Mouse (Mus musculus) thymus, adult 2 months (tissue): Measurements from ENCODE around the gene Casp12. TPM values are rescaled to one million over a fixed set of nuclear protein-coding genes. Genes with fewer than 3 reads are reported as not detected.

Experiments
- DNase-seq: peaks from one replicate; pipeline ENCODE4 v3.0.0; 2021
- H3K27ac ChIP-seq: fragments of 200-500 bp; 2 replicates; pipeline ENCODE4 v1.5.1; 2012; ENCODE audit warnings: low read length, control low read depth; ENCODE audit not compliant: control insufficient read depth, insufficient read depth
- H3K27me3 ChIP-seq: fragments of 200-500 bp; 2 replicates; pipeline ENCODE4 v1.6.1; 2012; ENCODE audit warnings: mild to moderate bottlenecking, low read length, moderate library complexity, mixed read lengths; ENCODE audit not compliant: control insufficient read depth, insufficient read depth
- H3K36me3 ChIP-seq: fragments of 200-500 bp; 2 replicates; pipeline ENCODE4 v1.6.1; 2012; ENCODE audit warnings: mild to moderate bottlenecking, low read length, moderate library complexity; ENCODE audit not compliant: control insufficient read depth, insufficient read depth
- H3K4me1 ChIP-seq: fragments of 200-500 bp; replicated peaks from 2 replicates; pipeline ENCODE4 v1.6.1; 2012; ENCODE audit warnings: low read length; ENCODE audit not compliant: control insufficient read depth, insufficient read depth
- H3K4me3 ChIP-seq: fragments of 200-500 bp; 2 replicates; pipeline ENCODE4 v1.5.1; 2012; ENCODE audit warnings: mild to moderate bottlenecking, low read length, control low read depth, moderate library complexity; ENCODE audit not compliant: control insufficient read depth, insufficient read depth
- CTCF ChIP-seq: fragments of 200-500 bp; IDR thresholded peaks from 2 replicates; pipeline ENCODE4 v1.5.1; 2012; ENCODE audit warnings: mild to moderate bottlenecking, control low read depth, low read length, moderate library complexity, borderline replicate concordance; ENCODE audit not compliant: control insufficient read depth, poor library complexity, insufficient read depth; ENCODE audit errors: extremely low read depth
- POLR2A ChIP-seq: fragments of 200-500 bp; IDR thresholded peaks from 2 replicates; pipeline ENCODE4 v1.6.1; 2012; ENCODE audit warnings: mild to moderate bottlenecking, low read length, control low read depth, moderate library complexity; ENCODE audit not compliant: control insufficient read depth, poor library complexity, insufficient read depth; ENCODE audit errors: extremely low read depth
- WGBS: fragments of 180-500 bp; shearing (Covaris S2); methylation state at CpG from one replicate; pipeline ENCODE4 v1.1.7; 2018; 5-methylcytosine and 5-hydroxymethylcytosine counted together
- polyA plus RNA-seq: library from polyadenylated mRNA; depleted of rRNA; stranded (reverse); fragments of >200 nt; gene quantifications from 2 replicates; pipeline ENCODE4 v1.2.3, GENCODE M21; 2012; rRNA removed

Casp12 gene
- 0.97 and 1.2 TPM in 2 replicates for polyA plus RNA-seq

DNA sequence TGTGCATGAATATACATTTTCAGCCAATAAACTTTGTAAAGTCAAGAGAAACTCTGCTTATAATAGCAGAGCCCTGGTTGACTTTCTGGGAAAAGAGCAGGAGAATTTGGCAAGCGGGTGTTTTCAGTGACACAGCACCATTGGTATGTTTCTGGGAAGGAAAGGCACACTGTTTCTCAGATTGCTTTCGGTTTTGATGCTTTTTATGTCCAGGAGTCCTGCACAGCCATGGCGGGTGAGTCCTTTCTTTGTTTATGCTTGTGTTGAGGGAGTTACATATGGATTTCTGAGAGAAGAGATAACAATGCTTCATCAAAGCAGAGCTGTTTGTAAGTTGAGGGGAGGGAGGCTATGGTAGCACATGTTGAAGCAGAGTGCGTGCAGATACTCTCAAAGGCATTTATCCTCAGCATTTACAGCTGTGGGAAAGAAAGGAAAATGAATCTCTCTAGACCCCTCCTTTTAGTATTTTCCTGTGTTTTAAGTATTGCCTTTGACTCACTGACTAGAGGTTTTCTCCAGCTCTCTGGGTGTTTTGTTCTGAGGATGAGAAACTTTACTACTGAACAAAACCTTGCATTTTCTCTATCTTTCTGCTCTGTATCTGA is at the start of gene Casp12:
TSS of gene Casp12 (plus strand) at position 140 of the 608 bp plus-strand sequence.
- Histone ChIP-seq H3K27ac (no peak within 1 kb of the TSS), H3K27me3 (no peaks in the 10 kb centered on the region), H3K4me1 (no peaks in the 10 kb centered on the region), H3K36me3 (no peaks in the 10 kb centered on the region), H3K4me3 (no peak within 1 kb of the TSS)
- DNase-seq: no peak
- TF ChIP-seq CTCF (no peak), POLR2A (no peak)
- 59% methylated on average over 4 of the region's 4 CpGs for WGBS

DNA sequence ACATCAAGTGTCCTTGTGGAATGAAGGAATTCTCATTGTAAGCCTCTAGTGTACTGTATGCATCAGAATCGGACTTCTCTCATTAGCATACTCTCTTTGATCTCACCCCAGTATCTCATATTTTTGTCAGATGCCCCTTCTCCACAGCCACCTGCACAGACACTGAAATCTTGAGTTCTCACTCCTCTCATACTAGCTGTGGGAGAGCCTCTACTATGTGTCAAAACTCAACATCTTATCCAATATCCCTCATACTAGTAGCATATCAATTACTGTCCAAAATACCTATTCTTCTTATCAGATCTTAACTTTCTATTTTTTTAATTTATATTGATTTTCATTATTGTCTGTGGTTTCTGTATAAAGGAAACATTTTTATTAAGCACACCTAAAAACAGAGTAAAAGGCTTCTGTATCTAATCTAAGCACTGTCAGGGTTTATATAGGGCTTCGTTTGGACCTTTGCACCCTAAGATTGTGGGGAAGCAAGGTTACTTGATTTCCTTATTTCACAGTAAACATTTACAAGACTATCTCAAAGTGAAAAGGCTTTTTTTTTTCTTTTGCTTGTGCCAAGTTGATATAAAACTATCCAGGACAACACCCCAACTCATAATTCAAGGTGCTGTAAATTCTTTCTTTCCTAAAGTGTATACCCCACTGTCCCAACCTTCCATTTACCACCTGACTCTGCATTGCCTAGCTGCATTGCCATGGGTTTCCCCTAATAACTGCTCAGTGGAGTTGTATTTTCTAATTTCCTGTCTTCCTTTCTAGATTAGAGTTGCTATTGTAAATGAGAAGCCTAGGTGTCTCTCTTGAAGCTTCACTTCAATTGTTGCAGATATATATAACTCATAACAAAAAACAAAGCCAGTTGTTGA is 48.6 kb upstream of the Casp12 start:
- DNase-seq: no peak
- Histone ChIP-seq H3K27ac (no peak overlapping the region), H3K4me1 (no peaks in the 10 kb centered on the region), H3K36me3 (no peaks in the 10 kb centered on the region), H3K4me3 (no peak overlapping the region), H3K27me3 (no peaks in the 10 kb centered on the region)
- TF ChIP-seq POLR2A: no peak
- TF ChIP-seq CTCF: no peak
- 82% methylated on average over 2 of the region's 2 CpGs for WGBS

DNA sequence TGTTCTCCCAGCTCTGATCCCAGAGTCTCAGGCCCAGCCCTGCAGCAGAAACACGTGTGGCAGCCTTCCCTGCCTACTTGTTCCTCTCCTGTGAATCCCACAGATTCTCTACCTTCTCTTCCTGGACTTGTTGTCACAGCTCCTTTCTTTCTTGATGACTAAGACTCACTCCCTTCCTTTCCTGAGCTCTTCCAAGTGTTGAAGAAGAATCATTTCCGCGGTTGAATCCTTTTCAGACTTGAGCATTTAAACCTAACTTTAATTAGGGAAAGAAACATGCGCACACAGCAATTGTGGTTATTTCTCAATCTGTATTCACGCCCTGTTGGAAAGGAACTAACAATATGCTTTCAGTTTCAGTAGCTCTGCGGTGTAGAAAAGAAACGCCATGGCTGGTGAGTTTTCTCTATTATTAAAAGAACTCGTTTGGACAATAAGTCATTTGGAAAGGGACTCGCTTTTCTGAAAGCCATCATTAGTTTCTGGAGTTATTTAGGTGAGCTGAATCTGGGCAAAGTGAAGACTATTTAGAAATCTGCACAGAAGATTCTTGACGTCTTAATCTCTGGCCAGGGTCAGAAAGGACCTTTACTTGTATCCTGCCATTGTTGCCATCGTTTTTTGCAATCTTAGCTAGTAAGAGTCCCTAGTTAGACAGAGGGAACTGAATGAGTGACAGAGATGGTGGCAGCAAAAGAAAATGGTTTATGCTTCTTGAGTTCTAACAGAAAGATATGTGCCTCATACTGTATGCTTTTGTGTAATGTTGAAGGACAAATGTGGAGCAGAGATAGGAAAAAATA is 46.7 kb upstream of the Casp12 start, which contains the start of gene Casp1:
TSS of gene Casp1 (plus strand) at position 189 of the 803 bp plus-strand sequence.
- TF ChIP-seq POLR2A: no peak
- no peak for TF ChIP-seq CTCF
- H3K4me1 ChIP-seq: no peaks in the 10 kb centered on the region
- H3K4me3 ChIP-seq: no peak within 1 kb of the TSS
- no peaks in the 10 kb centered on the region for H3K36me3 ChIP-seq
- no peak within 1 kb of the TSS; the same call in 1 of the 2 replicates for H3K27ac ChIP-seq
- H3K27me3 ChIP-seq: no peaks in the 10 kb centered on the region
- no peak for DNase-seq
- WGBS: 13% methylated on average over 11 of the region's 11 CpGs

DNA sequence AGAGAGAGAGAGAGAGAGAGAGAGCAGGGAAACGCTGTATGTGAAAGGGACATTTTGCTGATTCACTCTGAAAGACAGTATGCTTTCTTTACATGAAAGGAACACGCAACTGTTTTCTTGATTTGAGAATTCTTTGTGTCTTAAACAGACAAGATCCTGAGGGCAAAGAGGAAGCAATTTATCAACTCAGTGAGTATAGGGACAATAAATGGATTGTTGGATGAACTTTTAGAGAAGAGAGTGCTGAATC is 46.2 kb upstream of the Casp12 start:
- Histone ChIP-seq H3K4me3 (no peak overlapping the region), H3K4me1 (no peaks in the 10 kb centered on the region), H3K36me3 (no peaks in the 10 kb centered on the region), H3K27me3 (no peaks in the 10 kb centered on the region), H3K27ac (no peak overlapping the region)
- no peak for TF ChIP-seq CTCF
- no peak for TF ChIP-seq POLR2A
- 30% methylated on average over 2 of the region's 2 CpGs for WGBS
- DNase-seq: no peak

DNA sequence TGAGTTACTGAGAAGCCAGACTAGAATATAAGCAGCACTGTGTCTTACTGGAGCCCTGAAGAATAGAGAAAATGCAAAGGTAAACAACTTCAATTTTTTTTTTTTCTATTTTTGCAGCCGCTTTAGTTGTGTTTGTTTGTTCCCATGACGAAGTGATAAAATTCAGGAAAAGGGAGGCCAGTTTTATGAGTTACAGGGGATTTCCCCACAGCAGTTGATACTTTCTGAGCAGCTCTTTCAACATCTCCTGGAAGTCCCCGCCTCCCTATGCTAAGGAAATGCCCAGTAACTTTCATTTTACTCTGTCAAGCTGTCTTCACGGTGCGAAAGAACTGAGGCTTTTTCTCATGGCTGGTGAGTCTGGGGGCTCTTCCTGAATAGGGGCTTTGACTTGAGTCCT is 36.7 kb upstream of the Casp12 start, which contains the start of gene Casp4:
TSS of gene Casp4 (plus strand) at position 268 of the 400 bp plus-strand sequence.
- no peak within 1 kb of the TSS for H3K27ac ChIP-seq
- 3% methylated on average over 5 of the region's 5 CpGs for WGBS
- no peak within 1 kb of the TSS for H3K4me3 ChIP-seq
- no peaks in the 10 kb centered on the region for H3K27me3 ChIP-seq
- H3K36me3 ChIP-seq: no peaks in the 10 kb centered on the region
- DNase-seq: no peak
- no peaks in the 10 kb centered on the region for H3K4me1 ChIP-seq
- TF ChIP-seq POLR2A: no peak
- TF ChIP-seq CTCF: no peak

DNA sequence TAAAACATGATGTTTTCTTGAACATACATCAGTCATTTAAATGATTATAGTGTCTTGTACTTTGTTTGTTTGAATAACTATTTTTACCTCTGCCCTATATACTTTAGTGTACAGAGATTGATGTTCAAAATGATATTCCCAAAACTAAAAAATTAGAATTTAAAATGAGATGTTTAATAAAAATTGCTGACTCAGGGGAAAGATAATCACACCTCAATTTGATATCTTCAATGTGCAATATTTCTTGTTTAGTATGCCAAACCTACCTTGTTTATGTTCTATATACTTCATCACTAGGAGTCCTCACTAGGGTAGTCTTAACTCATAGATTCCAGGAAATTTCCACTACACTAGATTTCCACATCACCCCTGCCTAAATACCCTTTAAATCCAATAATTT is 35.1 kb upstream of the Casp12 start:
- Histone ChIP-seq H3K4me3 (no peak overlapping the region), H3K27ac (no peak overlapping the region), H3K4me1 (no peaks in the 10 kb centered on the region), H3K27me3 (no peaks in the 10 kb centered on the region), H3K36me3 (no peaks in the 10 kb centered on the region)
- TF ChIP-seq POLR2A (no peak), CTCF (no peak)
- no peak for DNase-seq
